Mouse (Mus musculus): Measurements from ENCODE around the gene Erich6. TPM values are rescaled to one million over a fixed set of nuclear protein-coding genes. Genes with fewer than 3 reads are reported as not detected.
A peak's percentile ranks its signal among the peaks of the same experiment; 100 is the strongest.

Gene Erich6
- polyA plus RNA-seq, 2 experiments: 0.21 TPM; not detected in 1

DNA sequence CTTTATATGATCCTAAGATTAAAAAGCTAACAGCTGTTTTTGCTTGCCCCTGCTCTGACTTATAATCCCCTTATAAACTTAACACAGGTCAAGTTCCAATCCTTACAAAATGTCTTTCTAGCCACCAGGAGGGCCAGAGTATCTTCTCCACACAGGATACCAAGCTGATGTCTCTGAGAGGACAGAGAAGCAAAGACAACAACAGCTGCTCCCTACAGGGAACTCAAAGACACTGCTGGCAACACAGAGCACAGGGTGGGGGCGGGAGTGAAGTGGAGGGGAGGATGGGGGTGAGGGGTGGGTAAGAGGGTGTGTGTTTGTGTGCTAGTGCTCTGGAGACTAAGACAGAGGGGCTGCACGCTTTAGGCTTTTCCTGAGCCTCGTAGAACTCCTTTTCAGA is 40.6 kb upstream of the Erich6 start:
- Histone ChIP-seq H3K27me3 (ENCODE audit: control insufficient read depth, insufficient read depth, low read length) (no peaks in the 10 kb centered on the region), H3K4me2 (replicated peaks; ENCODE audit: low read depth, low read length, severe bottlenecking) (no peak overlapping the region), H3K9me3 (ENCODE audit: control insufficient read depth, low read length) (no peaks in the 10 kb centered on the region), H3K4me3 (replicated peaks; ENCODE audit: low read length) (no peak overlapping the region), H3K4me1 (ENCODE audit: control insufficient read depth, insufficient read depth, low read length) (peaks cover 23% of the 10 kb centered on the region), H3K27ac (replicated peaks; ENCODE audit: low read depth, low read length) (no peak overlapping the region), H3K9ac (ENCODE audit: low read depth, low read length, severe bottlenecking) (no peak overlapping the region), H3K36me3 (ENCODE audit: control insufficient read depth, insufficient read depth, low read length) (peaks cover 18% of the 10 kb centered on the region)
- WGBS: 45% methylated on average over 3 of the region's 3 CpGs
- peak; percentile 41; the same call in 1 of the 2 replicates for ATAC-seq (ENCODE audit: low FRiP score, low read depth)
- no peak for TF ChIP-seq POLR2A (IDR thresholded peaks at IDR 0.05; ENCODE audit: borderline replicate concordance, extremely low read depth, insufficient read depth, insufficient read length)
- DNase-seq (ENCODE audit: low spot score): no peak

DNA sequence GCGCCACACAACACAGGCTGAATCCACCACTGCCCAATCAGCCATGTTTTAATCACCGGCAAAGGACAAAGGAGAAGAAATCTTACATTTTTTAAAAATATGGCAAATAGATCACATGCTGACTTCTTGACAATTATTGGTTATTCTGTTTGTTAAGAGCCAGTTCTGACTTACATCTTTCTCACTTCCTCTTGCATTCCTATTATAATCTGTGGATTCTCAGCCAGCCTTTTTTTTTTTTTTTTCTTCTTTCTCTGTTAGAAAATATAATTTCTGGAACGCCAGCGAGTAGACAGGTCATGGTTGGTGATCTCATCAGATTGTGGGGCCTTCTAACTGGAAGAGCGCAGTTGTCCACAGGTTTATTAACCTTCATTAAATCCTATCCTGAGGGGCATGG is 36.3 kb upstream of the Erich6 start:
- no peak for ATAC-seq (ENCODE audit: low FRiP score, low read depth)
- Histone ChIP-seq H3K27ac (replicated peaks; ENCODE audit: low read depth, low read length) (no peak overlapping the region), H3K4me2 (replicated peaks; ENCODE audit: low read depth, low read length, severe bottlenecking) (no peak overlapping the region), H3K4me3 (replicated peaks; ENCODE audit: low read length) (no peak overlapping the region), H3K36me3 (ENCODE audit: control insufficient read depth, insufficient read depth, low read length) (peaks cover 18% of the 10 kb centered on the region), H3K9ac (ENCODE audit: low read depth, low read length, severe bottlenecking) (no peak overlapping the region), H3K4me1 (ENCODE audit: control insufficient read depth, insufficient read depth, low read length) (peaks cover 4% of the 10 kb centered on the region; the same call in 1 of the 2 replicates), H3K9me3 (ENCODE audit: control insufficient read depth, low read length) (no peaks in the 10 kb centered on the region), H3K27me3 (ENCODE audit: control insufficient read depth, insufficient read depth, low read length) (no peaks in the 10 kb centered on the region)
- WGBS: 85% methylated on average over 5 of the region's 5 CpGs
- no peak for DNase-seq (ENCODE audit: low spot score)
- no peak for TF ChIP-seq POLR2A (IDR thresholded peaks at IDR 0.05; ENCODE audit: borderline replicate concordance, extremely low read depth, insufficient read depth, insufficient read length)

DNA sequence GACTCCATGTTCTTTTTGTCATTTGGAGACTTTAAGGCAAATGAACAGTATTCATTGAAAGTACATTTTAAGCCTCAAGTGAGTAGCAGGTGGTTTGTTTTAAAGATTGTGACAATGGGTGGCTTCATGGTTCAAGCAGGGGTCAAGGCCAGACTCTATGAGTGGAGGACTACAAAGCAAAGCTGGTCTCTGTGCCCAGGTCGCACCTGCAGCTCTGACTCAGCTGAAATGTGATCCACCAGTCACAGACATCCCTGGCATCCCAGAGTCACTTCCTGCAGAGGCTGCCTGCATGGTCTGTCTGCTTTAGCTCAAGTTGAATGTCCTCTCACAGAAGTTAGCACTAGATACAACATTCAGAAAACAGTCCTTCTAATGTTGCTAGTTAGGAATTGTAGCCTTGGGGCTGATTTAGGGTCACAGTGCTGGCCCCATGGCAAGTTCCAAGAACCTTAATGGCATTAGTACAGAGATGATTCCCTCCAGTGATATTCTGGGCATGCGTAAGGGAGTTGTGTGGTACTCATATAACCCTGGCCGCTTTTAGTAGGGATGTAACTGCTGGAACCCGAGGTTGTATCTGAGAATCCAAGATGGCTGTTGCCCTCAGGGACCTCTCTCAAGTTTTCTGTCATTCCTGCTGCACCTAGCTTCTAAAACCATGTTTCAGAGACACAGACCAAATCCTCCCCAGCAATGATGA is 35.6 kb upstream of the Erich6 start:
- no peak for TF ChIP-seq POLR2A (IDR thresholded peaks at IDR 0.05; ENCODE audit: borderline replicate concordance, extremely low read depth, insufficient read depth, insufficient read length)
- H3K36me3 ChIP-seq (ENCODE audit: control insufficient read depth, insufficient read depth, low read length): peaks cover 18% of the 10 kb centered on the region
- 63% methylated on average over 4 of the region's 4 CpGs for WGBS
- H3K27me3 ChIP-seq (ENCODE audit: control insufficient read depth, insufficient read depth, low read length): no peaks in the 10 kb centered on the region
- H3K4me1 ChIP-seq (ENCODE audit: control insufficient read depth, insufficient read depth, low read length): peaks cover 3% of the 10 kb centered on the region; the same call in 1 of the 2 replicates
- no peak overlapping the region for H3K27ac ChIP-seq (replicated peaks; ENCODE audit: low read depth, low read length)
- ATAC-seq (ENCODE audit: low FRiP score, low read depth) (no peak; the same call in 1 of the 2 replicates), DNase-seq (ENCODE audit: low spot score) (no peak)
- no peak overlapping the region for H3K4me2 ChIP-seq (replicated peaks; ENCODE audit: low read depth, low read length, severe bottlenecking)
- H3K9ac ChIP-seq (ENCODE audit: low read depth, low read length, severe bottlenecking): no peak overlapping the region
- H3K9me3 ChIP-seq (ENCODE audit: control insufficient read depth, low read length): no peaks in the 10 kb centered on the region
- no peak overlapping the region for H3K4me3 ChIP-seq (replicated peaks; ENCODE audit: low read length)

DNA sequence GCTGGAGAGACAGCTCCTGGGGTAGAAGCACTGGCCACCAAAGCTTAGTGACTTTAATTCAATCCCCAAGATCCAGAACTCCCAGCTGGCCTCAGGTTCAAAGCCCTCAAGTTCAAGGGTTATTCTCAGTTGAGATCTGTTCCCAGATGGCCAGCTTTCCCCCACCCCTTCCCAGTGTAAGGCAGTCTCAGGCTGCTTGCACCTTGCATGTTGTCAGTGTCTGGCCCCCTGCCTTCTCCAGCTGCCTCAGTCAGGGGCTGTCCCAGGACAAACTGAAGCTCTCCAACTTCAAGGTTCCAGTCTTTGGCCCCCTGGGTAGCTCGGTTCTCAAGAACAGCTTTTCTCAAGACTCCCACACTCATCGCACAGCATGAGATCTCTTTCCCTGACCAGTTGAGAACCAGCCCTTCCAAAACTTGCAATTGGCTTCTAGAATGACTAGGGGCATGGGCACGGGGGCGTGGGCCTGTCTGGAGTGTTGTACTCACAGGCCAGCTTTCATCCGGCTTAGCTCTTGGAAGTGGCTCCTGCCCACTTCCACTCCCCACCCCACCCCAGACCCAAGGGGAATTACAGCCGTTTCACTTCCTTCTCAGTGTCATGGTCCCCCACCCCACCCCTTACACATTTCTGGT is 34.7 kb upstream of the Erich6 start:
- H3K36me3 ChIP-seq (ENCODE audit: control insufficient read depth, insufficient read depth, low read length): peaks cover 18% of the 10 kb centered on the region
- WGBS: 35% methylated on average over 6 of the region's 6 CpGs
- no peaks in the 10 kb centered on the region for H3K4me1 ChIP-seq (ENCODE audit: control insufficient read depth, insufficient read depth, low read length)
- no peak for TF ChIP-seq POLR2A (IDR thresholded peaks at IDR 0.05; ENCODE audit: borderline replicate concordance, extremely low read depth, insufficient read depth, insufficient read length)
- H3K9ac ChIP-seq (ENCODE audit: low read depth, low read length, severe bottlenecking): no peak overlapping the region
- DNase-seq (ENCODE audit: low spot score) (no peak), ATAC-seq (ENCODE audit: low FRiP score, low read depth) (no peak)
- H3K9me3 ChIP-seq (ENCODE audit: control insufficient read depth, low read length): no peaks in the 10 kb centered on the region
- no peak overlapping the region for H3K27ac ChIP-seq (replicated peaks; ENCODE audit: low read depth, low read length)
- no peak overlapping the region for H3K4me3 ChIP-seq (replicated peaks; ENCODE audit: low read length)
- no peak overlapping the region for H3K4me2 ChIP-seq (replicated peaks; ENCODE audit: low read depth, low read length, severe bottlenecking)
- H3K27me3 ChIP-seq (ENCODE audit: control insufficient read depth, insufficient read depth, low read length): no peaks in the 10 kb centered on the region

DNA sequence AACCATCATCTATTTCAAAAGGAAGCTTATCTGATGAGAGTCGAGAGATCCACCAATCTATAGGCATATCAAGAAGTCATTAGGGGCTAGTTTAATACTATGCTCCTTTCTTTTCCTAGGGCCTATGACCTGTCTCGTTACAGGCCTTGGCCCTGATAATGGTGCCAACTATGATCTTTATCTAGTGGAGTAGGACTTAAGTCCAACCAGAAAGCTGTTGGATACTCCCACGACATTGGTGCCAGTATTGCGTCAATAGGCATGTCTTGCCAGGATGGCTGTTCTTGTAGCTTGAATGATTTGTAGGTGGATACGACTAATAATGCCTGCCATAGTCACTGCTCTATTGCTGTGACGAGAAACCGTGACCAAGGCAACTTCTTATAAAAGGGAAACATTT is 27.0 kb upstream of the Erich6 start:
- Histone ChIP-seq H3K27ac (replicated peaks; ENCODE audit: low read depth, low read length) (no peak overlapping the region), H3K9me3 (ENCODE audit: control insufficient read depth, low read length) (no peaks in the 10 kb centered on the region), H3K4me3 (replicated peaks; ENCODE audit: low read length) (no peak overlapping the region), H3K9ac (ENCODE audit: low read depth, low read length, severe bottlenecking) (no peak overlapping the region), H3K4me1 (ENCODE audit: control insufficient read depth, insufficient read depth, low read length) (no peaks in the 10 kb centered on the region), H3K4me2 (replicated peaks; ENCODE audit: low read depth, low read length, severe bottlenecking) (no peak overlapping the region), H3K27me3 (ENCODE audit: control insufficient read depth, insufficient read depth, low read length) (no peaks in the 10 kb centered on the region), H3K36me3 (ENCODE audit: control insufficient read depth, insufficient read depth, low read length) (no peaks in the 10 kb centered on the region)
- TF ChIP-seq POLR2A (IDR thresholded peaks at IDR 0.05; ENCODE audit: borderline replicate concordance, extremely low read depth, insufficient read depth, insufficient read length): no peak
- DNase-seq (ENCODE audit: low spot score) (no peak), ATAC-seq (ENCODE audit: low FRiP score, low read depth) (no peak)
- WGBS: 95% methylated on average over 7 of the region's 7 CpGs
